Mouse (Mus musculus) thymus, postnatal 36 days (tissue): ENCODE data around the gene 1700084M14Rik.
"Not testable (repeated sequence)": the region's sequence is repeated elsewhere in the genome, so short reads cannot be mapped to it uniquely, and the experiment has no call there.

Source experiments
- DNase-seq, 2 experiments: peaks; one replicate each; pipeline ENCODE4 v3.0.0; 2022; ENCODE audit warnings: mixed read lengths in 2 of 2

The 1700084M14Rik gene

DNA sequence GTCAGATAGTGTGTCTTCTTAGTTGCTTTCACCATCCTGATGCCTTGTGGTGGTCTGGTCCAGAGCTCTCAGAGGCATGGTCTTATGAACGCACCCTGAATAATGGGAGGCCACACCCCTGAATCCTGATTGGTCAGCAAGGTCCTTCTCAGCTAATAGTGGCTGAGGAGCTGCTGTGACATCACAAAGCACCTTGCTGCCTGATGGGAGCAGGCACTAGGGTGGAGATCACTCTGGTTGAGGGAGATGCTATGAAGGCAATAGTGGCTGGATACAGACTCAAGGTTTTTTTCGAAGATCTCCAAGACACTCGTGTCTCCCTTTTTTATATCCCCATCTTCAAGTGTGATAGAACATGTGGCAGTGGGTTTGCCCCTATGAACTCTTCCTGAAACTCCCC, at the start of gene 1700084M14Rik:
Gene 1700084M14Rik (minus strand): TSS at position 101 of the 400 bp plus-strand sequence.
- not testable (repeated sequence) for DNase-seq
